Comparison of ENCODE assay signal across 8 mouse cellular contexts in the genomic region with DNA sequence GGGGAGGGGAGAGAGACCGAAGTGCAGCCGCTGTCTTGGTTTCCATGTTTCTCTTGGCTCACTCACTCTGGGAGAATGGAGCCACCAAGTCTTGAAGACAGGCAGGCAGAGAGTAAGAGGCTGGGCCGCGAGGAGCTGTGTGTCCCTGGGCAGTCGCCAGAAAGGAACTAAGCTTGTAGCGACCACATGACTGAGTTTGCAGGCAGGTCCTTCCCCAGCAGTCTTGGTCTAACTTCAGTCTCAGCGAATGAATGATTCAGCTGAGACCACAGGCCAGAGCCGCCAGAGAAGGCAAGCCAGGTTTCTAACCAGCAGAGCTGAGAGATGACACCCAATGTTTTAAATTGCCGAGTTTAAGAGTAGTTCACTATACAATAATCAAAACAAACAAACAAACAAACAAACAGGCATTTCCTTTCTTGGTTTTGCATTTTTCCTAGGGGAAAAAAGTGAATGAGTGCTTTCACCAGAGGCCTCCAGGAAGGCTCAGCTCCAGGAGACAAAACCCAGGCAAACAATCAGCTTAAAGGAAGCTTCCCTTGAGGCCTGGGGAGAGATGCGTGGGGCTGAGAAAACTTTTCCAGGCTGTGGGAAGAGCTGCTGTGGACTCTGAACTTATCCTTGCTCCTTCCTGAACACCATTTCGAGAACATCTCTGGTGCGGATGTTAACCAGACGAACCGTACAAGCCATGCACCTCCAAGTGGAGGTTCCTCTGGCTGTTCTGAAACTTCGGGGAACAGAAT.
DNase-seq lines count a peak whose midpoint lies in the region; ATAC-seq and TF ChIP-seq lines count a peak whose summit lies in the region.

No protein-coding gene starts in this region.

- peak overlapping the region; percentile 88 for H3K27ac ChIP-seq in layer of hippocampus, adult 2 months
- no peak overlapping the region for H3K27ac ChIP-seq in MEL (ENCODE audit: control insufficient read depth, low read depth, low read length)
- peak overlapping the region; percentile 60; the same call in 1 of the 2 replicates for H3K27ac ChIP-seq in forebrain, embryonic 14.5 days (ENCODE audit: low read depth, low read length)
- peak overlapping the region; percentile 99 for H3K27ac ChIP-seq in lung, embryonic 16.5 days (ENCODE audit: low read length)

- TF ChIP-seq RAD21 in MEL (IDR thresholded peaks at IDR 0.05; ENCODE audit: low read depth, low read length) = no peak

- ATAC-seq in forebrain, embryonic 14.5 days = no peak
- no peak for ATAC-seq in lung, embryonic 16.5 days (ENCODE audit: low read depth)

- no peak for TF ChIP-seq POLR2A in MEL (IDR thresholded peaks at IDR 0.05; ENCODE audit: control insufficient read depth in 1 of 2, insufficient read depth in 1 of 2, low read depth in 1 of 2, low read length in 2 of 2, poor library complexity in 1 of 2)

- no peak for DNase-seq in layer of hippocampus, adult 2 months (ENCODE audit: low spot score in 2 of 2)
- no peak for DNase-seq in layer of hippocampus, adult 8-10 months (ENCODE audit: low spot score in 2 of 2)
- peak; percentile 60 for DNase-seq in MEL (ENCODE audit: low read depth, low spot score)
- peak; percentile 33 for DNase-seq in forebrain, embryonic 14.5 days (ENCODE audit: low spot score)
- peak; percentile 66 for DNase-seq in heart, postnatal 4 days
- DNase-seq in frontal cortex, postnatal 36 days (ENCODE audit: low spot score in 2 of 2) = no peak
- no peak for DNase-seq in embryo, embryonic 9.5 days (ENCODE audit: extremely low spot score)

- H3K27me3 ChIP-seq in MEL (ENCODE audit: control insufficient read depth in 1 of 2, insufficient read depth in 2 of 2, low read length in 2 of 2) = no peaks in the 10 kb centered on the region
- no peaks in the 10 kb centered on the region for H3K27me3 ChIP-seq in forebrain, embryonic 14.5 days (replicated peaks; ENCODE audit: control insufficient read depth, insufficient read depth, low read length)
- no peaks in the 10 kb centered on the region for H3K27me3 ChIP-seq in lung, embryonic 16.5 days (ENCODE audit: control insufficient read depth, insufficient read depth, low read depth, low read length)

- H3K4me2 ChIP-seq in forebrain, embryonic 14.5 days (ENCODE audit: low read length) = no peak overlapping the region
- no peak overlapping the region for H3K4me2 ChIP-seq in lung, embryonic 16.5 days (ENCODE audit: low read depth, low read length)

- no peaks in the 10 kb centered on the region for H3K79me2 ChIP-seq in MEL (ENCODE audit: control insufficient read depth, insufficient read depth, low read length, poor library complexity)

- WGBS in forebrain, embryonic 14.5 days = 73% methylated on average over 15 of the region's 15 CpGs
- 54% methylated on average over 15 of the region's 15 CpGs for WGBS in lung, embryonic 16.5 days

- TF ChIP-seq CTCF in layer of hippocampus, adult 2 months (conservative IDR thresholded peaks at IDR 0.05) = no peak
- TF ChIP-seq CTCF in MEL (IDR thresholded peaks at IDR 0.05 in 2 of 3, conservative IDR thresholded peaks at IDR 0.05 in 1 of 3; ENCODE audit: control insufficient read depth in 1 of 3, insufficient read depth in 1 of 3, low read depth in 2 of 3, low read length in 3 of 3, poor library complexity in 1 of 3, severe bottlenecking in 1 of 3) = no peak

- no peaks in the 10 kb centered on the region for H3K9me3 ChIP-seq in MEL (replicated peaks; ENCODE audit: insufficient read depth, low read length)
- H3K9me3 ChIP-seq in forebrain, embryonic 14.5 days (replicated peaks; ENCODE audit: control insufficient read depth, low read length) = no peaks in the 10 kb centered on the region
- H3K9me3 ChIP-seq in lung, embryonic 16.5 days (ENCODE audit: control insufficient read depth, low read length) = no peaks in the 10 kb centered on the region

- no peak overlapping the region for H3K4me3 ChIP-seq in layer of hippocampus, adult 2 months
- no peak overlapping the region for H3K4me3 ChIP-seq in MEL (ENCODE audit: control insufficient read depth in 1 of 2, insufficient read depth in 1 of 2, low read depth in 2 of 2, low read length in 2 of 2)
- no peak overlapping the region for H3K4me3 ChIP-seq in forebrain, embryonic 14.5 days (ENCODE audit: low read depth, low read length)
- H3K4me3 ChIP-seq in lung, embryonic 16.5 days (ENCODE audit: low read length) = no peak overlapping the region

- peaks cover 5 to 18% of the 10 kb centered on the region in 2 experiments; a peak in 3 of 4 replicates for H3K4me1 ChIP-seq in MEL (ENCODE audit: control insufficient read depth in 1 of 2, insufficient read depth in 2 of 2, low read length in 2 of 2)
- H3K4me1 ChIP-seq in forebrain, embryonic 14.5 days (ENCODE audit: control insufficient read depth, insufficient read depth, low read length) = peaks cover 14% of the 10 kb centered on the region
- H3K4me1 ChIP-seq in lung, embryonic 16.5 days (replicated peaks; ENCODE audit: control insufficient read depth, insufficient read depth, low read length) = peaks cover 37% of the 10 kb centered on the region

- H3K9ac ChIP-seq in MEL (ENCODE audit: control insufficient read depth, low read depth, low read length, poor library complexity, severe bottlenecking) = no peak overlapping the region
- no peak overlapping the region for H3K9ac ChIP-seq in forebrain, embryonic 14.5 days (ENCODE audit: low read length)
- H3K9ac ChIP-seq in lung, embryonic 16.5 days (ENCODE audit: low read length) = no peak overlapping the region

- no peak for TF ChIP-seq EP300 in MEL (IDR thresholded peaks at IDR 0.05; ENCODE audit: low read depth in 1 of 2, low read length in 2 of 2)

- peaks cover 0 to 6% of the 10 kb centered on the region in 2 experiments; a peak in 2 of 4 replicates for H3K36me3 ChIP-seq in MEL (ENCODE audit: control insufficient read depth in 1 of 2, insufficient read depth in 2 of 2, low read length in 2 of 2)
- H3K36me3 ChIP-seq in forebrain, embryonic 14.5 days (ENCODE audit: control insufficient read depth, insufficient read depth, low read length) = no peaks in the 10 kb centered on the region
- H3K36me3 ChIP-seq in lung, embryonic 16.5 days (ENCODE audit: control insufficient read depth, insufficient read depth, low read length) = no peaks in the 10 kb centered on the region

TF ChIP-seq in MEL, 35 proteins besides CTCF, POLR2A, EP300 and RAD21:
- TF ChIP-seq USF1 (IDR thresholded peaks at IDR 0.05; ENCODE audit: low read depth, low read length) (peak; percentile 75), HCFC1 (IDR thresholded peaks at IDR 0.05; ENCODE audit: low read depth, low read length) (0 out of 2 replicates have a peak, but pooled peaks have one; percentile 20), MYB (IDR thresholded peaks at IDR 0.05; ENCODE audit: low read depth, low read length) (no peak)
TF ChIP-seq in MEL: peak in this region for 2.

Comparison
In these comparisons a context has a peak if more than half of its experiments do, and no peak if none do; other contexts are left out.
1. DNase-seq: peak in MEL (single experiment), forebrain, embryonic 14.5 days (single experiment) and heart, postnatal 4 days (single experiment); none in layer of hippocampus, adult 2 months (0 of 2), layer of hippocampus, adult 8-10 months (0 of 2), frontal cortex, postnatal 36 days (0 of 2) and embryo, embryonic 9.5 days (single experiment).